Mouse (Mus musculus) frontal cortex, adult 2 months (tissue): ENCODE measurements at regions not wholly inside any gene's neighbourhood (a gene's known extent, or its start where the extent isn't known, plus 50 kb on each side); places are given as distances from the start of the nearest gene placed in this dataset.
A peak's percentile ranks its signal among the peaks of the same experiment; 100 is the strongest.

Experiments
- DNase-seq, 2 experiments: peaks; one replicate each; pipeline ENCODE4 v3.0.0; 2022; ENCODE audit warnings: low spot score in 1 of 2; ENCODE audit errors: extremely low spot score in 1 of 2

GRCm38 (mm10) chr3:149203451-149203850, 213.1 kb upstream of the Adgrl2 start:
- peak in 1 of 2 experiments; percentile 65 for DNase-seq

- no peak for DNase-seq
These were observed 206.3 kb upstream of the Adgrl2 start for GRCm38 (mm10) chr3:149196477-149197185.

- DNase-seq, result peak in 1 of 2 experiments; percentile 36
These were observed 200.7 kb upstream of the Adgrl2 start for GRCm38 (mm10) chr3:149190856-149191576.

- DNase-seq, result no peak
These were observed 193.8 kb upstream of the Adgrl2 start for GRCm38 (mm10) chr3:149184136-149184551.

- no peak for DNase-seq
These were observed 191.7 kb upstream of the Adgrl2 start for GRCm38 (mm10) chr3:149182095-149182494.

- DNase-seq, result no peak
These were observed 189.8 kb upstream of the Adgrl2 start for GRCm38 (mm10) chr3:149180129-149180528.

GRCm38 (mm10) chr3:149179486-149180116, 189.2 kb upstream of the Adgrl2 start:
- DNase-seq, result no peak

GRCm38 (mm10) chr3:149178891-149179290, 188.5 kb upstream of the Adgrl2 start:
- DNase-seq, result no peak

GRCm38 (mm10) chr3:149174689-149175390, 184.5 kb upstream of the Adgrl2 start:
- DNase-seq, result peak in 1 of 2 experiments; percentile 49

- DNase-seq, result peak in 1 of 2 experiments; percentile 17
These were observed 183.2 kb upstream of the Adgrl2 start for GRCm38 (mm10) chr3:149173537-149173936.

GRCm38 (mm10) chr3:149171766-149172165, 181.4 kb upstream of the Adgrl2 start:
- no peak for DNase-seq

- DNase-seq, result no peak
These were observed 179.8 kb upstream of the Adgrl2 start for GRCm38 (mm10) chr3:149170191-149170590.

- DNase-seq, result no peak
These were observed 179.1 kb upstream of the Adgrl2 start for GRCm38 (mm10) chr3:149169442-149169841.

- DNase-seq, result no peak
These were observed 177.6 kb upstream of the Adgrl2 start for GRCm38 (mm10) chr3:149167997-149168396.

- no peak for DNase-seq
These were observed 174.4 kb upstream of the Adgrl2 start for GRCm38 (mm10) chr3:149164804-149165203.

- DNase-seq, result no peak
These were observed 173.2 kb upstream of the Adgrl2 start for GRCm38 (mm10) chr3:149163591-149163990.

- peak in 1 of 2 experiments; percentile 25 for DNase-seq
These were observed 170.5 kb upstream of the Adgrl2 start for GRCm38 (mm10) chr3:149160833-149161232.

GRCm38 (mm10) chr3:149157381-149157780, 167.0 kb upstream of the Adgrl2 start:
- no peak for DNase-seq

GRCm38 (mm10) chr3:149152312-149152711, 162.0 kb upstream of the Adgrl2 start:
- DNase-seq, result no peak

- DNase-seq, result no peak
These were observed 160.4 kb upstream of the Adgrl2 start for GRCm38 (mm10) chr3:149150796-149151195.

GRCm38 (mm10) chr3:149148608-149149007, 158.3 kb upstream of the Adgrl2 start:
- no peak for DNase-seq
